Mouse (Mus musculus) limb, embryonic 11.5 days (tissue): Measurements from ENCODE around the gene Rdh1. TPM values are rescaled to one million over a fixed set of nuclear protein-coding genes. Genes with fewer than 3 reads are reported as not detected.
"Not testable (repeated sequence)": the region's sequence is repeated elsewhere in the genome, so short reads cannot be mapped to it uniquely, and the experiment has no call there.

Experiments
- ATAC-seq: fragments of 200-750 bp; cut with Nextera tagmentation; 2 replicates; pipeline ENCODE4 v1.8.0; 2017; ENCODE audit warnings: low read depth; ENCODE audit not compliant: insufficient number of reproducible peaks, low FRiP score, low TSS enrichment
- DNase-seq: peaks from one replicate; pipeline ENCODE4 v3.0.0-alpha.2; 2015; ENCODE audit warnings: low spot score
- H3K27ac ChIP-seq: fragments of 300-500 bp; sonication (generic); replicated peaks from 2 replicates; pipeline ENCODE4 v1.5.1; 2014; ENCODE audit warnings: low read depth, mild to moderate bottlenecking, low read length
- H3K27me3 ChIP-seq: fragments of 300-500 bp; sonication (generic); 2 replicates; pipeline ENCODE4 v1.6.1; 2014; ENCODE audit warnings: mild to moderate bottlenecking, low read length, mixed read lengths; ENCODE audit not compliant: control insufficient read depth, insufficient read depth
- H3K36me3 ChIP-seq: fragments of 300-500 bp; sonication (generic); 2 replicates; pipeline ENCODE4 v1.6.1; 2014; ENCODE audit warnings: mild to moderate bottlenecking, low read length, moderate library complexity, mixed read lengths; ENCODE audit not compliant: control insufficient read depth, insufficient read depth
- H3K4me1 ChIP-seq: fragments of 300-500 bp; sonication (generic); 2 replicates; pipeline ENCODE4 v1.6.1; 2014; ENCODE audit warnings: low read length, mixed read lengths; ENCODE audit not compliant: control insufficient read depth, insufficient read depth
- H3K4me2 ChIP-seq: fragments of 300-500 bp; sonication (generic); 2 replicates; pipeline ENCODE4 v1.6.1; 2014; ENCODE audit warnings: low read depth, mild to moderate bottlenecking, moderate library complexity; ENCODE audit not compliant: severe bottlenecking
- H3K4me3 ChIP-seq: fragments of 300-500 bp; sonication (generic); 2 replicates; pipeline ENCODE4 v1.5.1; 2014; ENCODE audit warnings: low read depth, low read length
- H3K9ac ChIP-seq: fragments of 300-500 bp; sonication (generic); 2 replicates; pipeline ENCODE4 v1.6.1; 2014; ENCODE audit warnings: mild to moderate bottlenecking, low read length
- H3K9me3 ChIP-seq: fragments of 300-500 bp; sonication (generic); 2 replicates; pipeline ENCODE4 v1.6.1; 2016; ENCODE audit warnings: low read length; ENCODE audit not compliant: control insufficient read depth
- WGBS: fragments of 180-500 bp; shearing (Covaris S2); extraction: QIAGEN DNeasy Blood & Tissue Kit; methylation state at CpG from one replicate; pipeline ENCODE4 v1.1.7; 2014; 5-methylcytosine and 5-hydroxymethylcytosine counted together
- polyA plus RNA-seq: library from polyadenylated mRNA; unstranded; fragments of >200 nt; fragmentation: Nextera tagmentation; extraction: Ambion mirVana; gene quantifications from 2 replicates; pipeline ENCODE4 v1.2.1, GENCODE M21; 2014

Rdh1 gene
- polyA plus RNA-seq, 1 experiment from 2014 or later = not detected

GRCm38 (mm10) chr10:127799295-127799694 is 39.8 kb downstream of the Rdh1 start:
- Histone ChIP-seq H3K27ac (no peak overlapping the region), H3K9ac (no peak overlapping the region), H3K4me3 (no peak overlapping the region), H3K27me3 (no peaks in the 10 kb centered on the region), H3K4me2 (no peak overlapping the region), H3K36me3 (no peaks in the 10 kb centered on the region), H3K4me1 (no peaks in the 10 kb centered on the region), H3K9me3 (no peaks in the 10 kb centered on the region)
- ATAC-seq (no peak), DNase-seq (no peak)
- 94% methylated on average over 1 of the region's 1 CpGs for WGBS

GRCm38 (mm10) chr10:127800891-127801290 is 41.4 kb downstream of the Rdh1 start, which contains the start of gene Rdh16:
Rdh16 (plus strand) TSS chr10:127801152.
- Histone ChIP-seq H3K4me3 (no peak within 1 kb of the TSS), H3K9me3 (no peaks in the 10 kb centered on the region), H3K36me3 (no peaks in the 10 kb centered on the region), H3K27ac (no peak within 1 kb of the TSS), H3K4me1 (no peaks in the 10 kb centered on the region), H3K27me3 (no peaks in the 10 kb centered on the region), H3K9ac (no peak within 1 kb of the TSS), H3K4me2 (no peak within 1 kb of the TSS)
- ATAC-seq (no peak), DNase-seq (no peak)
- WGBS = 88% methylated on average over 6 of the region's 6 CpGs

GRCm38 (mm10) chr10:127801612-127802011 is 42.1 kb downstream of the Rdh1 start:
- no peak for ATAC-seq
- no peaks in the 10 kb centered on the region for H3K9me3 ChIP-seq

GRCm38 (mm10) chr10:127802236-127802635 is 42.7 kb downstream of the Rdh1 start:
- no peak for DNase-seq
- H3K36me3 ChIP-seq = no peaks in the 10 kb centered on the region
- H3K9ac ChIP-seq = no peak overlapping the region
- H3K4me2 ChIP-seq = no peak overlapping the region
- H3K27ac ChIP-seq = no peak overlapping the region
- WGBS = 78% methylated on average over 5 of the region's 5 CpGs
- no peak for ATAC-seq
- no peaks in the 10 kb centered on the region for H3K27me3 ChIP-seq
- no peaks in the 10 kb centered on the region for H3K9me3 ChIP-seq
- no peaks in the 10 kb centered on the region for H3K4me1 ChIP-seq
- no peak overlapping the region for H3K4me3 ChIP-seq

More at GRCm38 (mm10) chr10:127801612-127802011, 42.1 kb downstream of the Rdh1 start:
- no peaks in the 10 kb centered on the region for H3K4me1 ChIP-seq
- WGBS = 90% methylated on average over 2 of the region's 2 CpGs
- H3K4me2 ChIP-seq = no peak overlapping the region
- no peaks in the 10 kb centered on the region for H3K36me3 ChIP-seq
- no peak overlapping the region for H3K4me3 ChIP-seq
- no peak for DNase-seq
- no peak overlapping the region for H3K9ac ChIP-seq
- H3K27me3 ChIP-seq = no peaks in the 10 kb centered on the region
- no peak overlapping the region for H3K27ac ChIP-seq

- DNase-seq (no peak), ATAC-seq (no peak)
- WGBS = 74% methylated on average over 7 of the region's 7 CpGs
- H3K9ac ChIP-seq = no peak overlapping the region
- H3K4me2 ChIP-seq = no peak overlapping the region
- no peak overlapping the region for H3K4me3 ChIP-seq
- H3K27ac ChIP-seq = no peak overlapping the region
- H3K4me1 ChIP-seq = no peaks in the 10 kb centered on the region
- H3K9me3 ChIP-seq = no peaks in the 10 kb centered on the region
- no peaks in the 10 kb centered on the region for H3K36me3 ChIP-seq
- H3K27me3 ChIP-seq = no peaks in the 10 kb centered on the region
Observed at GRCm38 (mm10) chr10:127804416-127804815, 44.9 kb downstream of the Rdh1 start.

- Histone ChIP-seq H3K4me1 (no peaks in the 10 kb centered on the region), H3K4me3 (no peak overlapping the region), H3K27me3 (no peaks in the 10 kb centered on the region), H3K9ac (no peak overlapping the region), H3K9me3 (no peaks in the 10 kb centered on the region; the same call in 1 of the 2 replicates), H3K4me2 (no peak overlapping the region), H3K27ac (no peak overlapping the region), H3K36me3 (no peaks in the 10 kb centered on the region)
- DNase-seq = no peak
- no peak for ATAC-seq
Observed at GRCm38 (mm10) chr10:127815888-127816287, 56.4 kb downstream of the Rdh1 start.

- not testable (repeated sequence) for H3K4me3 ChIP-seq, ATAC-seq, DNase-seq, H3K4me1 ChIP-seq, H3K27me3 ChIP-seq, H3K27ac ChIP-seq, H3K36me3 ChIP-seq, H3K9ac ChIP-seq, H3K4me2 ChIP-seq, H3K9me3 ChIP-seq
- 75% methylated on average over 4 of the region's 4 CpGs for WGBS
Observed at GRCm38 (mm10) chr10:127817268-127817910, 57.9 kb downstream of the Rdh1 start.
